ENCODE assay signal across 23 mouse cellular contexts in the genomic region with DNA sequence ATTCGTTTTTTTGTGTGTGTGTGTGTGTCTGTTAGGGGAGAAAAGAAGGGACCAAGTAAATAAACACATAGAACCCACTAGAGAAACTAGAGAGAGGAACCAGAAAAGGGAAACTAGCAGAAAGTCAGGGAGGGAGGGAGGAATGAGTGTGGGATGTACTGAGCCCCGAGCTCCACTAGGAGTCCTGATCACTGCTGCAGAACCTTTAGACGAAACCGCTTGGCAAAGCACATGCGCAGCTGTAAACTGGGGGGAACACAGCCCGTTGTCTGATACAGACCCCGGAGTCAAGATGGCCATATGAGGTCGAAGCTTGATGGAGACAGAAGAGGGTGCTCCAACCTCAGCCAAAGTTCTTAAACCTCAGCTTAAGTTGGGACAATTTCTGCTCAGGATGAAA. TPM values are rescaled to one million over a fixed set of nuclear protein-coding genes. Genes with fewer than 3 reads are reported as not detected.
DNase-seq lines count a peak whose midpoint lies in the region; ATAC-seq and TF ChIP-seq lines count a peak whose summit lies in the region.
"Had no signal": no experiment of that assay in that cellular context is flagged by ENCODE, and none has a peak within 500 bp of the region (broad histone marks: within the 10 kb centered on the region; RNA-seq: fewer than 3 reads in every experiment).

No protein-coding gene starts in this region.

- no peaks in the 10 kb centered on the region for H3K36me3 ChIP-seq in heart, postnatal 0 days (replicated peaks; ENCODE audit: control insufficient read depth, insufficient read depth, low read length)
- no peaks in the 10 kb centered on the region for H3K36me3 ChIP-seq in heart, embryonic 12.5 days
- no peaks in the 10 kb centered on the region for H3K36me3 ChIP-seq in liver, postnatal 0 days (replicated peaks; ENCODE audit: insufficient read depth, low read length)
- H3K36me3 ChIP-seq: embryonic facial prominence, embryonic 13.5 days; forebrain, embryonic 15.5 days; hindbrain, embryonic 15.5 days; limb, embryonic 10.5 days; liver, embryonic 15.5 days; stomach, embryonic 15.5 days had no signal

- H3K4me3 ChIP-seq in heart, postnatal 0 days (ENCODE audit: low read depth, low read length) = no peak overlapping the region
- H3K4me3 ChIP-seq in heart, embryonic 12.5 days = no peak overlapping the region
- H3K4me3 ChIP-seq in liver, postnatal 0 days (ENCODE audit: low read depth, low read length) = no peak overlapping the region
- H3K4me3 ChIP-seq: embryonic facial prominence, embryonic 13.5 days; forebrain, embryonic 15.5 days; hindbrain, embryonic 15.5 days; limb, embryonic 10.5 days; liver, embryonic 15.5 days; stomach, embryonic 15.5 days had no signal

- 43% methylated on average over 8 of the region's 8 CpGs for WGBS in heart, postnatal 0 days
- WGBS in heart, embryonic 12.5 days = 61% methylated on average over 8 of the region's 8 CpGs
- 39% methylated on average over 8 of the region's 8 CpGs for WGBS in liver, postnatal 0 days (ENCODE audit: insufficient replicate concordance)

- H3K27ac ChIP-seq in heart, postnatal 0 days (ENCODE audit: low read depth) = no peak overlapping the region
- H3K27ac ChIP-seq in heart, embryonic 12.5 days (ENCODE audit: poor library complexity, severe bottlenecking) = no peak overlapping the region
- no peak overlapping the region for H3K27ac ChIP-seq in liver, postnatal 0 days (ENCODE audit: low read depth)
- H3K27ac ChIP-seq: embryonic facial prominence, embryonic 13.5 days; forebrain, embryonic 15.5 days; hindbrain, embryonic 15.5 days; limb, embryonic 10.5 days; liver, embryonic 15.5 days; stomach, embryonic 15.5 days had no signal

- DNase-seq in heart, postnatal 0 days (ENCODE audit: low spot score) = no peak
- no peak for DNase-seq in liver, postnatal 0 days
- DNase-seq in liver = no peak
- DNase-seq in frontal cortex, adult 2 months (ENCODE audit: extremely low spot score in 1 of 2, low spot score in 1 of 2) = no peak
- no peak for DNase-seq in adrenal gland, postnatal 36 days
- DNase-seq: adrenal gland, adult 2 months; cerebellum, adult 9-11 months; heart, adult 18-20 months; heart, postnatal 10 days; kidney, adult 11 months; kidney, postnatal 10 days; lung, postnatal 10 days; right cerebral cortex, postnatal 25 days had no signal

- no peak for TF ChIP-seq EP300 in heart, postnatal 0 days (IDR thresholded peaks at IDR 0.05; ENCODE audit: low read depth)
- no peak for TF ChIP-seq EP300 in liver, postnatal 0 days (IDR thresholded peaks at IDR 0.05; ENCODE audit: low read depth)

- no peak overlapping the region for H3K9ac ChIP-seq in heart, postnatal 0 days (replicated peaks; ENCODE audit: low read depth, low read length)
- no peak overlapping the region for H3K9ac ChIP-seq in heart, embryonic 12.5 days
- H3K9ac ChIP-seq in liver, postnatal 0 days (replicated peaks) = no peak overlapping the region
- H3K9ac ChIP-seq: embryonic facial prominence, embryonic 13.5 days; forebrain, embryonic 15.5 days; hindbrain, embryonic 15.5 days; liver, embryonic 15.5 days; stomach, embryonic 15.5 days had no signal

- H3K27me3 ChIP-seq in heart, postnatal 0 days (ENCODE audit: control insufficient read depth, insufficient read depth, low read length) = no peaks in the 10 kb centered on the region
- H3K27me3 ChIP-seq in heart, embryonic 12.5 days (replicated peaks) = peaks cover 4% of the 10 kb centered on the region; the same call in 1 of the 2 replicates
- 0 out of 2 replicates have a peak, but pooled peaks cover 5% of the 10 kb centered on the region for H3K27me3 ChIP-seq in liver, postnatal 0 days (ENCODE audit: insufficient read depth, low read length)
- H3K27me3 ChIP-seq: embryonic facial prominence, embryonic 13.5 days; forebrain, embryonic 15.5 days; hindbrain, embryonic 15.5 days; stomach, embryonic 15.5 days had no signal

- no peaks in the 10 kb centered on the region for H3K4me1 ChIP-seq in heart, postnatal 0 days (ENCODE audit: control insufficient read depth, insufficient read depth)
- no peaks in the 10 kb centered on the region for H3K4me1 ChIP-seq in heart, embryonic 12.5 days (replicated peaks)
- no peaks in the 10 kb centered on the region; the same call in 1 of the 2 replicates for H3K4me1 ChIP-seq in liver, postnatal 0 days (ENCODE audit: insufficient read depth)
- H3K4me1 ChIP-seq: embryonic facial prominence, embryonic 13.5 days; hindbrain, embryonic 15.5 days; liver, embryonic 15.5 days; stomach, embryonic 15.5 days had no signal

- no peak for ATAC-seq in heart, postnatal 0 days (ENCODE audit: insufficient read depth, low read depth)
- ATAC-seq in heart, embryonic 12.5 days (ENCODE audit: insufficient number of reproducible peaks, low FRiP score) = no peak
- ATAC-seq in liver, postnatal 0 days = no peak
- ATAC-seq in hematopoietic stem cell, adult 5-6 weeks (replicated peaks in 1 of 2; ENCODE audit: insufficient read depth in 1 of 2, low FRiP score in 2 of 2, low TSS enrichment in 1 of 2, low read depth in 1 of 2, poor library complexity in 2 of 2, severe bottlenecking in 2 of 2) = peak; percentile 88 to 94
- ATAC-seq: forebrain, embryonic 15.5 days; midbrain, embryonic 16.5 days had no signal

- H3K4me2 ChIP-seq in heart, postnatal 0 days (ENCODE audit: low read depth, low read length) = no peak overlapping the region
- no peak overlapping the region for H3K4me2 ChIP-seq in heart, embryonic 12.5 days
- no peak overlapping the region for H3K4me2 ChIP-seq in liver, postnatal 0 days (ENCODE audit: low read depth, low read length)
- H3K4me2 ChIP-seq: embryonic facial prominence, embryonic 13.5 days; forebrain, embryonic 15.5 days; hindbrain, embryonic 15.5 days; liver, embryonic 15.5 days; stomach, embryonic 15.5 days had no signal

- H3K9me3 ChIP-seq in heart, postnatal 0 days (replicated peaks; ENCODE audit: control insufficient read depth, low read length) = no peaks in the 10 kb centered on the region
- H3K9me3 ChIP-seq in heart, embryonic 12.5 days (replicated peaks) = no peaks in the 10 kb centered on the region
- no peaks in the 10 kb centered on the region for H3K9me3 ChIP-seq in liver, postnatal 0 days (ENCODE audit: low read length)
- H3K9me3 ChIP-seq: embryonic facial prominence, embryonic 13.5 days; forebrain, embryonic 15.5 days; hindbrain, embryonic 15.5 days; limb, embryonic 10.5 days; liver, embryonic 15.5 days; stomach, embryonic 15.5 days had no signal

- TF ChIP-seq CTCF in heart, postnatal 0 days (IDR thresholded peaks at IDR 0.05; ENCODE audit: low read depth) = peak; percentile 8; the same call in 1 of the 2 replicates
- TF ChIP-seq CTCF in liver, postnatal 0 days (IDR thresholded peaks at IDR 0.05; ENCODE audit: low read depth) = peak; percentile 26; the same call in 1 of the 2 replicates

RNA-seq across cellular contexts. Expression of gene Nnmt, which starts 11.0 kb away (rescaled TPM):
- total RNA-seq in heart, postnatal 0 days (2014; rRNA removed; ENCODE audit: low replicate concordance) = 2.1 and 7.5 TPM in 2 replicates
- polyA plus RNA-seq in heart, postnatal 0 days (2015; fragmentation: Nextera tagmentation; extraction: Ambion mirVana) = 12.0 and 12.4 TPM in 2 replicates
- 3.1 and 3.3 TPM in 2 replicates for polyA plus RNA-seq in heart, embryonic 12.5 days (2016; fragmentation: Nextera tagmentation; extraction: Ambion mirVana)
- 0.34 and 0.41 TPM in 2 replicates for polyA plus RNA-seq in liver, postnatal 0 days (2015; fragmentation: Nextera tagmentation; extraction: Ambion mirVana)
- total RNA-seq in hematopoietic stem cell, adult 5-6 weeks (2017) = not detected in 2 replicates
- polyA plus RNA-seq in frontal cortex, adult 2 months (2012; rRNA removed) = 0.57 and 1.1 TPM in 2 replicates
- total RNA-seq in adrenal gland, postnatal 36 days (2021) = 10 to 100 TPM; 23.2 to 28.0 TPM
- polyA plus RNA-seq: C2C12 had no signal

Comparison
In these comparisons a context has a peak if more than half of its experiments do, and no peak if none do; other contexts are left out.
1. ATAC-seq: peak in hematopoietic stem cell, adult 5-6 weeks (2 of 2); none in heart, postnatal 0 days (single experiment), heart, embryonic 12.5 days (single experiment) and liver, postnatal 0 days (single experiment).